Mouse (Mus musculus) C2C12 (cell line): ENCODE measurements around the gene Vps11.

Experiments
- CEBPB ChIP-seq: IDR thresholded peaks from one replicate; pipeline ENCODE4 v1.6.1; 2011; ENCODE audit warnings: low read depth, mild to moderate bottlenecking, control low read depth, moderate library complexity
- CTCF ChIP-seq: IDR thresholded peaks from one replicate; pipeline ENCODE4 v1.5.1; 2011; ENCODE audit not compliant: control insufficient read depth, insufficient read depth, insufficient read length
- FOSL1 ChIP-seq: IDR thresholded peaks from one replicate; pipeline ENCODE4 v1.8.0; 2011; ENCODE audit warnings: mild to moderate bottlenecking, low read length; ENCODE audit not compliant: poor library complexity, insufficient read depth, severe bottlenecking
- MAX ChIP-seq: IDR thresholded peaks from one replicate; pipeline ENCODE4 v1.6.1; 2011; ENCODE audit warnings: mild to moderate bottlenecking, control low read depth

DNA sequence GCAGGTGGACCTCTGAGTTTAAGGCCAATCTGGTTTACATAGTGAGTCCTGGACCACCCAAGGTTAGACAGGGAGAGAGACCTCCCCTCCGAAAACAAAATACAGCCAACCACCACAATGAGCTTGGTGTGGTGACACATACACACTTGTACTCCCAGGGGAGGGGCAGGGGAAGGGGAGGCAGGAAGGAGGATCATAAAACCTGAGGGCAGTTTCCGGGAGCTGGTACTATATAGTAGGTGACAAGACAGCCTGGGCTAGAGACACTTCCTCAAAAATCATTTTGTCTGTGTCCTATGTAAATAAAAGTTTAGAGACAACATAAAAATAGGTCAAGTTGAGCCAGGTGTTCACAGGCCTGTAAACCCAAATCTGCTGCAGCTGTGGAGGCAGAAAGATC is 54.2 kb downstream of the Vps11 start:
- TF ChIP-seq CTCF (no peak), MAX (no peak), FOSL1 (no peak), CEBPB (no peak)
